Mouse (Mus musculus) MEL (cell line): ENCODE measurements at regions not wholly inside any gene's neighbourhood (a gene's known extent, or its start where the extent isn't known, plus 50 kb on each side); places are given as distances from the start of the nearest gene placed in this dataset.

Experiments
- DNase-seq: peaks from one replicate; pipeline ENCODE4 v3.0.0; 2011; ENCODE audit warnings: low read depth, low spot score
- H3K27ac ChIP-seq: 2 replicates; pipeline ENCODE4 v1.5.1; 2012; ENCODE audit warnings: low read depth, mild to moderate bottlenecking, control low read depth, low read length, moderate library complexity; ENCODE audit not compliant: control insufficient read depth
- H3K27me3 ChIP-seq, 2 experiments: fragments of 150-350 bp in 1 of 2; sonication (generic) in 1 of 2; 2 replicates each; pipeline ENCODE4 v1.6.1; 2012; ENCODE audit warnings: low read length in 2 of 2, mild to moderate bottlenecking in 2 of 2, improper control_type of control experiment in 1 of 2, moderate library complexity in 1 of 2; ENCODE audit not compliant: insufficient read depth in 2 of 2, control insufficient read depth in 1 of 2
- H3K36me3 ChIP-seq, 2 experiments: 2 replicates each; pipeline ENCODE4 v1.6.1; 2012 to 2014; ENCODE audit warnings: low read length in 2 of 2, improper control_type of control experiment in 1 of 2, inconsistent platforms in 1 of 2, mild to moderate bottlenecking in 1 of 2; ENCODE audit not compliant: insufficient read depth in 2 of 2, control insufficient read depth in 1 of 2
- H3K4me1 ChIP-seq, 2 experiments: fragments of 150-350 bp in 1 of 2; sonication (generic) in 1 of 2; 2 replicates each; pipeline ENCODE4 v1.6.1; 2012; ENCODE audit warnings: low read length in 2 of 2, improper control_type of control experiment in 1 of 2, mild to moderate bottlenecking in 1 of 2; ENCODE audit not compliant: insufficient read depth in 2 of 2, control insufficient read depth in 1 of 2
- H3K4me3 ChIP-seq, 2 experiments: fragments of 150-350 bp in 1 of 2; sonication (generic) in 1 of 2; 2 replicates each; pipeline ENCODE4 v1.5.1; 2012; ENCODE audit warnings: low read depth in 2 of 2, low read length in 2 of 2, mild to moderate bottlenecking in 2 of 2, moderate library complexity in 2 of 2, control low read depth in 1 of 2, improper control_type of control experiment in 1 of 2; ENCODE audit not compliant: control insufficient read depth in 1 of 2, insufficient read depth in 1 of 2
- H3K79me2 ChIP-seq: 2 replicates; pipeline ENCODE4 v1.6.1; 2012; ENCODE audit warnings: mild to moderate bottlenecking, low read length, moderate library complexity; ENCODE audit not compliant: control insufficient read depth, poor library complexity, insufficient read depth
- H3K9ac ChIP-seq: 2 replicates; pipeline ENCODE4 v1.6.1; 2012; ENCODE audit warnings: low read depth, mild to moderate bottlenecking, control low read depth, low read length, moderate library complexity; ENCODE audit not compliant: control insufficient read depth, poor library complexity, severe bottlenecking
- H3K9me3 ChIP-seq: fragments of 150-350 bp; sonication (generic); replicated peaks from 2 replicates; pipeline ENCODE4 v1.6.1; 2012; ENCODE audit warnings: mild to moderate bottlenecking, low read length, improper control_type of control experiment, moderate library complexity; ENCODE audit not compliant: insufficient read depth
- CHD2 ChIP-seq: IDR thresholded peaks from 2 replicates; pipeline ENCODE4 v1.6.1; 2011; ENCODE audit warnings: low read length, improper control_type of control experiment
- CTCF ChIP-seq, 3 experiments: IDR thresholded peaks in 2 of 3; conservative IDR thresholded peaks in 1 of 3; 2 replicates each; pipeline ENCODE4 v1.5.1; 2011 to 2012; ENCODE audit warnings: low read length in 3 of 3, low read depth in 2 of 3, mild to moderate bottlenecking in 2 of 3, improper control_type of control experiment in 1 of 3, inconsistent platforms in 1 of 3, mixed read lengths in 1 of 3, moderate library complexity in 1 of 3; ENCODE audit not compliant: control insufficient read depth in 1 of 3, insufficient read depth in 1 of 3, poor library complexity in 1 of 3, severe bottlenecking in 1 of 3
- EP300 ChIP-seq, 2 experiments: IDR thresholded peaks; 2 replicates each; pipeline ENCODE4 v1.6.1; 2011; ENCODE audit warnings: improper control_type of control experiment in 2 of 2, low read length in 2 of 2, low read depth in 1 of 2, mild to moderate bottlenecking in 1 of 2
- HCFC1 ChIP-seq: IDR thresholded peaks from 2 replicates; pipeline ENCODE4 v1.6.1; 2012; ENCODE audit warnings: low read depth, mild to moderate bottlenecking, inconsistent platforms, low read length, improper control_type of control experiment, moderate library complexity
- MAFK ChIP-seq: IDR thresholded peaks from 2 replicates; pipeline ENCODE4 v1.6.1; 2011; ENCODE audit warnings: low read depth, mild to moderate bottlenecking, low read length, improper control_type of control experiment, borderline replicate concordance
- MAZ ChIP-seq: IDR thresholded peaks from 2 replicates; pipeline ENCODE4 v1.6.1; 2012; ENCODE audit warnings: low read depth, mild to moderate bottlenecking, inconsistent platforms, low read length, improper control_type of control experiment
- MEF2A ChIP-seq: IDR thresholded peaks from 2 replicates; pipeline ENCODE4 v1.6.1; 2014; ENCODE audit warnings: low read depth, mild to moderate bottlenecking, inconsistent platforms, low read length, improper control_type of control experiment; ENCODE audit not compliant: poor library complexity, insufficient replicate concordance, severe bottlenecking; ENCODE audit errors: extremely low read depth
- MXI1 ChIP-seq: IDR thresholded peaks from 2 replicates; pipeline ENCODE4 v1.6.1; 2011; ENCODE audit warnings: mild to moderate bottlenecking, low read depth, low read length, improper control_type of control experiment
- MYB ChIP-seq: IDR thresholded peaks from 2 replicates; pipeline ENCODE4 v1.6.1; 2011; ENCODE audit warnings: mild to moderate bottlenecking, low read depth, low read length, improper control_type of control experiment
- NRF1 ChIP-seq: IDR thresholded peaks from 2 replicates; pipeline ENCODE4 v1.6.1; 2014; ENCODE audit warnings: low read depth, mild to moderate bottlenecking, inconsistent platforms, low read length, improper control_type of control experiment, moderate library complexity; ENCODE audit not compliant: poor library complexity, insufficient read depth, severe bottlenecking
- POLR2A ChIP-seq, 2 experiments: IDR thresholded peaks; 2 replicates each; pipeline ENCODE4 v1.6.1; 2011 to 2012; ENCODE audit warnings: low read length in 2 of 2, mild to moderate bottlenecking in 2 of 2, control low read depth in 1 of 2, improper control_type of control experiment in 1 of 2, low read depth in 1 of 2, moderate library complexity in 1 of 2; ENCODE audit not compliant: control insufficient read depth in 1 of 2, insufficient read depth in 1 of 2, poor library complexity in 1 of 2
- POLR2AphosphoS5 ChIP-seq: IDR thresholded peaks from 2 replicates; pipeline ENCODE4 v1.6.1; 2012; ENCODE audit warnings: low read depth, borderline replicate concordance, mild to moderate bottlenecking, inconsistent platforms, low read length, moderate library complexity, mixed read lengths
- SIN3A ChIP-seq: IDR thresholded peaks from 2 replicates; pipeline ENCODE4 v1.6.1; 2012; ENCODE audit warnings: low read length, improper control_type of control experiment, inconsistent platforms
- TAL1 ChIP-seq: IDR thresholded peaks from 2 replicates; pipeline ENCODE4 v1.6.1; 2012; ENCODE audit warnings: mild to moderate bottlenecking, inconsistent platforms, low read length, moderate library complexity, mixed read lengths
- UBTF ChIP-seq: IDR thresholded peaks from 2 replicates; pipeline ENCODE4 v1.6.1; 2012; ENCODE audit warnings: low read depth, mild to moderate bottlenecking, inconsistent platforms, low read length, improper control_type of control experiment, moderate library complexity, borderline replicate concordance; ENCODE audit not compliant: insufficient read depth
- USF1 ChIP-seq: IDR thresholded peaks from 2 replicates; pipeline ENCODE4 v1.6.1; 2014; ENCODE audit warnings: low read depth, mild to moderate bottlenecking, inconsistent platforms, low read length, improper control_type of control experiment, moderate library complexity
- ZNF384 ChIP-seq: IDR thresholded peaks from 2 replicates; pipeline ENCODE4 v1.6.1; 2012; ENCODE audit warnings: low read depth, mild to moderate bottlenecking, inconsistent platforms, low read length, improper control_type of control experiment

DNA sequence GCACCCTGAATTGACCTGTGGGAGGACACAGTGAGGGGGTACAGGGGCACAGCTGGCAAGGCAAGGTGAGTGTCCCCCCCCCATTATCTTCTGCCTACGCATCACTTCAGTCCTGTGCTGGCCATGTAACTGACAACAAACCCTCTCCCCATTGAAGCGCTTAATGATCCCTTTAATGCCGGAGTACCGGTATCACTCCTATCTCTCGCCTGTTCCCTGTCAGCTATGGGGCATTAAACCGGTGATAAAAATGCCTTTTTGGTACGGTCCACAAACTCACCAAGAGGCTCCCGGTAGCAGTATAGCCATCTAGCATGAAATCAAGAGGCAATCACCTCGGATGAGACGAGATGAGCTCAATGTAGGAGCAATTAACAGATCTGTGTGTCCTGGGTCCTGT, 62.8 kb upstream of the Fstl4 start:
- H3K36me3 ChIP-seq, result no peaks in the 10 kb centered on the region
- no peak for DNase-seq
- TF ChIP-seq ZNF384, result no peak
- no peak for TF ChIP-seq POLR2A (IDR thresholded peaks at IDR 0.05; ENCODE audit: control insufficient read depth in 1 of 2, insufficient read depth in 1 of 2, low read depth in 1 of 2, low read length in 2 of 2, poor library complexity in 1 of 2)
- TF ChIP-seq MXI1, result no peak
- no peak for TF ChIP-seq UBTF
- TF ChIP-seq MEF2A, result no peak
- no peak for TF ChIP-seq TAL1
- no peak for TF ChIP-seq POLR2AphosphoS5
- no peak for TF ChIP-seq USF1
- no peak for TF ChIP-seq EP300 (IDR thresholded peaks at IDR 0.05; ENCODE audit: low read depth in 1 of 2, low read length in 2 of 2)
- no peak for TF ChIP-seq CHD2
- TF ChIP-seq CTCF (IDR thresholded peaks at IDR 0.05 in 2 of 3, conservative IDR thresholded peaks at IDR 0.05 in 1 of 3; ENCODE audit: control insufficient read depth in 1 of 3, insufficient read depth in 1 of 3, low read depth in 2 of 3, low read length in 3 of 3, poor library complexity in 1 of 3, severe bottlenecking in 1 of 3), result no peak
- TF ChIP-seq, all 39 proteins: peak for 0
- Histone ChIP-seq H3K4me3 (no peak overlapping the region), H3K9me3 (no peaks in the 10 kb centered on the region), H3K27ac (no peak overlapping the region), H3K79me2 (no peaks in the 10 kb centered on the region), H3K9ac (no peak overlapping the region), H3K4me1 (no peaks in the 10 kb centered on the region), H3K27me3 (no peaks in the 10 kb centered on the region)

DNA sequence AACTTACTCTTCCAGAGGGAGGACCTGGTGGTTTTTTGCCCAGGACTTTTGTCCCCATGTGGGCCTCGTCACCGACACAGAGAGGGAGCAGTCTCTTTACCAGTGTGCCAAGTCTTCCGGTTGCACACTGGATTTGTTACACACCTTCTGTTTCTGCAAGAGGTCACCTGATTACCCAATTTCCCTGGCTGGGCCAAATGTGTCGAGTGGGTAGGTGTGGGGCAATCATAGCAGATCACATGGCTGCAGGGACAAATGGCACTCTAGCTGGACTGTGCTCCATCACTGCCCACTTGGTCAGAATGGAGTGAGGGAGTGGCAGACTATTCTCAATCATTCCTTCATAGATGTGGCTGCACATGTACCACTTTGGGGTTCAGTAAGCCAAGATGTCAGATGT, 61.0 kb upstream of the Fstl4 start:
- Histone ChIP-seq H3K27me3 (no peaks in the 10 kb centered on the region), H3K4me3 (no peak overlapping the region), H3K9ac (no peak overlapping the region), H3K79me2 (no peaks in the 10 kb centered on the region), H3K9me3 (no peaks in the 10 kb centered on the region), H3K4me1 (no peaks in the 10 kb centered on the region), H3K36me3 (no peaks in the 10 kb centered on the region), H3K27ac (no peak overlapping the region)
- TF ChIP-seq NRF1 (no peak), HCFC1 (no peak), CTCF (IDR thresholded peaks at IDR 0.05 in 2 of 3, conservative IDR thresholded peaks at IDR 0.05 in 1 of 3; ENCODE audit: control insufficient read depth in 1 of 3, insufficient read depth in 1 of 3, low read depth in 2 of 3, low read length in 3 of 3, poor library complexity in 1 of 3, severe bottlenecking in 1 of 3) (no peak), SIN3A (no peak), MAFK (no peak), MYB (no peak), CHD2 (no peak), USF1 (no peak), EP300 (IDR thresholded peaks at IDR 0.05; ENCODE audit: low read depth in 1 of 2, low read length in 2 of 2) (no peak), MAZ (no peak)
- no peak for DNase-seq
